Mouse (Mus musculus) WW6 (cell line): ENCODE data around the gene Taldo1.
"Not testable (repeated sequence)": the region's sequence is repeated elsewhere in the genome, so short reads cannot be mapped to it uniquely, and the experiment has no call there.

ENCODE experiments used
- DNase-seq: peaks from one replicate; pipeline ENCODE4 v3.0.0-alpha.2; 2013; ENCODE audit warnings: low read depth, low spot score

Taldo1 gene

GRCm38 (mm10) chr7:141438201-141438968 lies 46.4 kb downstream of the Taldo1 start:
- no peak for DNase-seq

- DNase-seq = no peak
Observed at GRCm38 (mm10) chr7:141439140-141439679, 47.2 kb downstream of the Taldo1 start.

GRCm38 (mm10) chr7:141439811-141440210 lies 47.8 kb downstream of the Taldo1 start:
- no peak for DNase-seq

- DNase-seq = no peak
Observed at GRCm38 (mm10) chr7:141440613-141441012, 48.6 kb downstream of the Taldo1 start.

- DNase-seq = no peak
Observed at GRCm38 (mm10) chr7:141441460-141441859, 49.5 kb downstream of the Taldo1 start.

GRCm38 (mm10) chr7:141442199-141442598 lies 50.2 kb downstream of the Taldo1 start:
- DNase-seq = no peak

- DNase-seq = no peak
Observed at GRCm38 (mm10) chr7:141443081-141443821, 51.3 kb downstream of the Taldo1 start.

- no peak for DNase-seq
Observed at GRCm38 (mm10) chr7:141443828-141444237, 51.8 kb downstream of the Taldo1 start, which contains the start of gene Pidd1. Gene Pidd1 (minus strand): TSS chr7:141444025.

- not testable (repeated sequence) for DNase-seq
Observed at GRCm38 (mm10) chr7:141446374-141446773, 54.4 kb downstream of the Taldo1 start.

- peak; percentile 84 for DNase-seq
Observed at GRCm38 (mm10) chr7:141447110-141447991, 55.4 kb downstream of the Taldo1 start, which contains the start of gene Rplp2. Gene Rplp2 (plus strand): TSS chr7:141447370.

- DNase-seq = no peak
Observed at GRCm38 (mm10) chr7:141451928-141452327, 59.9 kb downstream of the Taldo1 start.
